Mouse (Mus musculus) urinary bladder, postnatal 4 days (tissue): ENCODE measurements around the gene Cdx2.

Experiments
- DNase-seq, 2 experiments: peaks; one replicate each; pipeline ENCODE4 v3.0.0; 2021 to 2022; ENCODE audit warnings: low spot score in 2 of 2

Cdx2 gene

GRCm38 (mm10) chr5:147260778-147261177 lies 46.3 kb downstream of the Cdx2 start:
- no peak for DNase-seq

GRCm38 (mm10) chr5:147260189-147260588 lies 46.9 kb downstream of the Cdx2 start:
- no peak for DNase-seq
